Mouse (Mus musculus) bone marrow, adult 2 months (tissue): Measurements from ENCODE around the gene Swi5. TPM values are rescaled to one million over a fixed set of nuclear protein-coding genes. Genes with fewer than 3 reads are reported as not detected.

ENCODE experiments used
- H3K27ac ChIP-seq: fragments of 200-500 bp; 2 replicates; pipeline ENCODE4 v1.5.1; 2012; ENCODE audit warnings: low read depth, mild to moderate bottlenecking, control low read depth, inconsistent platforms, low read length; ENCODE audit not compliant: control insufficient read depth, poor library complexity, insufficient read depth
- H3K4me1 ChIP-seq: fragments of 200-500 bp; 2 replicates; pipeline ENCODE4 v1.6.1; 2011; ENCODE audit warnings: low read length; ENCODE audit not compliant: control insufficient read depth, insufficient read depth
- H3K4me3 ChIP-seq: fragments of 200-500 bp; replicated peaks from 2 replicates; pipeline ENCODE3; 2011; ENCODE audit warnings: mild to moderate bottlenecking, low read depth, low read length, control low read depth; ENCODE audit not compliant: control insufficient read depth
- CTCF ChIP-seq: fragments of 200-500 bp; IDR thresholded peaks from 2 replicates; pipeline ENCODE4 v1.5.1; 2011; ENCODE audit warnings: low read length, control low read depth; ENCODE audit not compliant: control insufficient read depth, insufficient read depth
- POLR2A ChIP-seq: fragments of 200-500 bp; IDR thresholded peaks from 2 replicates; pipeline ENCODE4 v1.6.1; 2011; ENCODE audit warnings: low read depth, mild to moderate bottlenecking, control low read depth, low read length, borderline replicate concordance; ENCODE audit not compliant: control insufficient read depth
- WGBS: fragments of 180-500 bp; shearing (Covaris S2); methylation state at CpG from one replicate; pipeline ENCODE4 v1.1.7; 2018; 5-methylcytosine and 5-hydroxymethylcytosine counted together
- polyA plus RNA-seq: library from polyadenylated mRNA; stranded (reverse); fragments of >200 nt; gene quantifications from 2 replicates; pipeline ENCODE4 v1.2.4, GENCODE M21; 2011; ENCODE audit warnings: low replicate concordance; ENCODE audit not compliant: missing spikeins, insufficient read depth, insufficient read length

Gene Swi5
- polyA plus RNA-seq, 1 experiment, result 393 TPM

DNA sequence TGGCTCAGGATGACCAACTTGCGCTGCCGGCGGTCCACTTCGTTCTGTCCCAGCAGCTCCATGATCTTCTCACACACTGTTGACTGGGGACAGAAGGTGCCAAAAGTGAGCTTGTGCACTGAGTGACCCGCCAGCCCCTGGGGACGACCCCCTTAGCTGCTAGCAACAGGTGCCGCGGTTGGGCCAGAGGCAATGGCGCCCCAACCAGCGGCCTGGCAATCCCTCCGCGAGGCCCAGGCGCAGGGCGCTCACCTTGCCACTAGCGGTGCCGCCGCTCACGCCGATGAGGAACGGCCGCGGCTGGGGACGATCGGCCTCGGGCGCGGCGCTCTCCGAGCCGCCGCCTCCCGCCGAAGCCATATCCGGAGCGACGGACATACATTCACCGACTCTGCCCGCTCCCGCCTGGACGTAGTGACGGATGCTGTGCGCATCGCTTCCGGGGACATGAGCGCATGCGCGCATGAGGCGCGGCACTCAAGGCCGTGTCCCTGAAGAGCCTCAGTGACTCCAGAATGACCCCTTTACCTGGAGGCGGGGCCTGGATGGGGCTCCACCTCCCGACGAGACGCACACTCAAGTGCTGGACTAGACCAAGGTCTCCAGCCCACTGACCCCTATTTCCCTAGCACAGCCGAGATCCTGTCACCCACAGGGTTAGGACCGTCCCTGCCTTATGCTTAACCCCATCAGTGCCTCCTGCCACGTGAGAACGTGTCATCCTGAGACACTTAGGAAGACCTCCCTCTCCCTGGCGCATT lies 28.0 kb downstream of the Swi5 start, which contains the start of gene Uck1:
TSS of gene Uck1 (minus strand) at position 503 of the 761 bp plus-strand sequence.
- under 1% methylated on average over 59 of the region's 59 CpGs for WGBS
- H3K27ac ChIP-seq, result peak within 1 kb of the TSS; percentile 73; the same call in 1 of the 2 replicates
- peak within 1 kb of the TSS; percentile 79 for H3K4me3 ChIP-seq
- peaks cover 5% of the 10 kb centered on the region; the same call in 1 of the 2 replicates for H3K4me1 ChIP-seq
- TF ChIP-seq CTCF, result no peak; the same call in 1 of the 2 replicates
- peak; percentile 91; the same call in 1 of the 2 replicates for TF ChIP-seq POLR2A

DNA sequence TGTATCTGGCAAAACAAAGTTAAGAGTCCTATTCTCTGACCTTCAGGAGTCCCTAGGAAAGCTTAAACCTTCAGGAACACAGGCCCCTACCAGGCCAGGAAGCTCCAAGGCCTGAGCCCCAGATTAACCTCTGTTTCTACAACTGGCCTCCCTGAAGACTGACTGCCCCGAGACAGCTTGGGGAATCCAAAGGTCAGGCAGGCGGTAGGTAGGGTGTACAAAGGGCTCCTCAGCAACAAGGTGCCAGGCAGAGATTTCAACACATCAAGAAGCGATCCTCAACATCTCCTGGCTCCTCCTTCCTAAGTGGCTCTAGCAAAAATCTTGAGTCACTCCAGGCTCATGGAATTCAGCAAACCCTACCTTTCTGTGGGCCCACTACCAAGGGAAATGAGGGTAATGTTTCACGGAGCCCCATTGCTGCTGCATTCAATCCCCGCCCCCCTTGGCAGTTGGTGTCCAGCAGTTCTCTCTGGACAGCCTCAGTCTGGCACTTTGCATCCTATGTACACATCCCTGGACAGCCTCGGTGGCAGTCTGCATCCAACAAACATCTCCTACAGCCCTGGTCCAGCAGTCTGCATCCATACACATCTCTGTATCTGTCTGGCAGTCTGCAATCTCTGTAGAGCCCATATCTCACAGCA lies 28.9 kb downstream of the Swi5 start:
- H3K27ac ChIP-seq, result peak overlapping the region; percentile 19; the same call in 1 of the 2 replicates
- H3K4me1 ChIP-seq, result peaks cover 5% of the 10 kb centered on the region; the same call in 1 of the 2 replicates
- TF ChIP-seq CTCF, result no peak
- 49% methylated on average over 6 of the region's 6 CpGs for WGBS
- H3K4me3 ChIP-seq, result peak overlapping the region; percentile 79

DNA sequence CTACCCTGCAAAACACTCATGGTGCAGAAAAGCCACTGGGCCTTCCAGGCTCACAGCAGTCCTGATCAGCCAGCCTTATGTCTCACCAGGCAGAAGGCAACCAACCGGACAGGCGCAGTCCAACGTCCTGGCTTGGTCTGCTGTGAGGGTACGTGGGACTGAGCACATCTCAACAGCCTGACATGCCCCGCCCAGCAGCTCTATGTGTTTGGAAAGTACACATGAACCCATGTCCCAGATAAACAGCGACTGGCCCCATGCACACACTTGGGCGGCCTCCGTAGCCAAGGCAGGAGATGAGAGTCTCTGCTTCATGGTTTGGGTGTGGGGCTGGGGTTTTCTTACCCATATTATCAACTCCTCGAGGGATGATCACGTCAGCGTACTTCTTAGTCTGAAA lies 31.6 kb downstream of the Swi5 start:
- TF ChIP-seq CTCF (no peak), POLR2A (no peak)
- Histone ChIP-seq H3K4me3 (no peak overlapping the region), H3K4me1 (peaks cover 5% of the 10 kb centered on the region; the same call in 1 of the 2 replicates), H3K27ac (no peak overlapping the region)
- 91% methylated on average over 11 of the region's 11 CpGs for WGBS

DNA sequence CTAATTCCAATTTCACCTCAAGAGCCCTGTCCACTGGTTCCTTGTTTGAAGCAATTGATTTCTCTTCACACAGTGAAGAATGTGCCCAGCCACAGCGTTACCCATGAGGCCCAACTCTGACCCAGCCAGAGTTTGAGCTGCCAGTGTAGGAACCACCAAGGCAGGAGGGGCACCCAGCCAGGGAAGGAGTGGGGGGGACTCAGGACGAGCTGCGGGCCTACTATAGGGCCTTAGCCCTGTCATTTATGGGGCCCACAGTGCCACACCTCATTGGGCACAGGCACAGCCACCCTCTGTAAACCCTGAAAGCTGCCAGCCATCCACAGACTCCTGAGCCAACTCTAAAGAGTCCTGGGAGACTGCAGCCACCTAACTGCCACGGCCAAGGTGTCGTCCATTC lies 33.3 kb downstream of the Swi5 start:
- no peak overlapping the region for H3K27ac ChIP-seq
- 83% methylated on average over 5 of the region's 5 CpGs for WGBS
- H3K4me3 ChIP-seq, result no peak overlapping the region
- TF ChIP-seq POLR2A (no peak), CTCF (no peak)
- peaks cover 3% of the 10 kb centered on the region; the same call in 1 of the 2 replicates for H3K4me1 ChIP-seq

DNA sequence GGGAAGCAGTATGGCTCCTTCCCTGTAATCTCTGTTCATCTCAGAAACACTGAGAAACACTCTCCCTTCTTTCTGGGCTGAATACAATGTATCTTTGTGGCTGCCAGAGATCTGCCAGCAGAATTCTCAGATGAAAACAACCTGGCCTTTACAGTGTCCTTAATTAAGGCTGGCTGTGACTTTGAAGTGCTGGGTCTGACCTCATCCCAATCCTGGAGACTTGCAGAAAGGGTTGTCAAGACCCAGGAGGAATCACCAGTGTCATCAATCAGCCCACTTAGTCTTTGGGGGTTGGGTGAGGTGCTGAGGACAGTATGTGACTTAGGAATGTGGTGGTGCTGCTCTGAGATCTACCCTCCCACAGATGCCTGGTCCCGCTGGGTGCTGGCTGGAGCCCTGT lies 34.5 kb downstream of the Swi5 start:
- TF ChIP-seq POLR2A, result no peak
- no peak for TF ChIP-seq CTCF
- no peak overlapping the region for H3K4me3 ChIP-seq
- WGBS, result 95% methylated on average over 1 of the region's 1 CpGs
- H3K4me1 ChIP-seq, result no peaks in the 10 kb centered on the region
- H3K27ac ChIP-seq, result no peak overlapping the region

DNA sequence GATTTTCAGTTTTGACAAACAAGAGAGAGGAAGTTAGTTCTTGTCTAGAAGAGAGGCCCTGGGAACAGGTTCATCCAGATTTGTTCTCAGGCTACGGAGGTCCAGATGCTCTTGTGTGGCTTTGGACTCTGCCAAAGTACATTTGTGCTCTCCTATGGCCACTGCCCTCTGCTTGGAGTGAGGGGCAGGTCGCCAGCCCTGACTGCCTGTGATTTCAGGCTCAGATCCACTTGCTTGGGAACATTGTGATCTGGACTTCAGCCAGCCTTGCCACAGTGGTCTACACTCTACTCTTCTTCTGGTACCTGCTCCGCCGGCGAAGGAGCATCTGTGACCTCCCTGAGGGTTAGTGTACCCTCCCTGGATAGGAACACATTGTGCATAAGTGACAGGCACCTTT lies 35.2 kb downstream of the Swi5 start:
- H3K4me1 ChIP-seq, result no peaks in the 10 kb centered on the region
- WGBS, result 81% methylated on average over 5 of the region's 5 CpGs
- no peak for TF ChIP-seq POLR2A
- TF ChIP-seq CTCF, result no peak

DNA sequence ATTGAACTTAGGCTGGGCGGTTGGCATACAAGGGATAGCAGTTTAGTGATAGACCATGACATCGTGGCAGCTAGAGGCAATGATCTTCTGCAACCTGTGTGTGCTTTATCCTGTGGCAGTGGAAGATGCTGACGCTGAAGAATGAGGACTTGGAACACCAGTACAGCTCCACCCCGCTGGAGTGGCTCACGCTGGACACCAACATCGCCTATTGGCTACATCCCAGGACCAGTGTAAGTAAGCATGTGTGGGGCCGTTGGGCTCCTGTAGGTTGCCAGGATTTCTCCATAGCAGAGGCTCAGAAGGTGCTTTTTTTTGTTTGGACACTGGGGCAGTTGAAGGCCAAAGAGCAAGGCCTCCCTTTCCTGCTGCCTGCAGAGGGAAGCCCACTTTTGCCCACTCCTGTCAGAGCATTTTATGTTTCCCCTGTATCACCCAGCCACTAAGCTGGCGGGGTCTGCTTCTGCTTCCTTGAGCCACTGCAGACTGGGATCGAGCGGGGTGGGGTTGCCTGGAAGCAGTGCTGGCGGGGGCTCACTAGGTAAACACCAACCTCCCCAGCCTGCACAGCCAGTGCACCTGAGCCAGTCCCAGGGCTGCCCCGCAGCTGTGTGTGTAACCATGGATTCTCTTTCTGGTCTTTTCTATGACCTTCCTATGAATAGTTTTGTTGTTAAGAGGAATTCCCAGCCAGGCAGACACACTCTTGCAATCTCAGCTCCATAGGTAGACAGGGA lies 35.9 kb downstream of the Swi5 start:
- no peaks in the 10 kb centered on the region for H3K4me1 ChIP-seq
- H3K27ac ChIP-seq, result no peak overlapping the region
- TF ChIP-seq POLR2A (no peak), CTCF (no peak)
- no peak overlapping the region for H3K4me3 ChIP-seq
- WGBS, result 79% methylated on average over 12 of the region's 12 CpGs

More for the DNA sequence above, 35.2 kb downstream of the Swi5 start:
- H3K27ac ChIP-seq, result no peak overlapping the region
- H3K4me3 ChIP-seq, result no peak overlapping the region
